Mouse (Mus musculus): ENCODE measurements around the gene Ngp.

DNA sequence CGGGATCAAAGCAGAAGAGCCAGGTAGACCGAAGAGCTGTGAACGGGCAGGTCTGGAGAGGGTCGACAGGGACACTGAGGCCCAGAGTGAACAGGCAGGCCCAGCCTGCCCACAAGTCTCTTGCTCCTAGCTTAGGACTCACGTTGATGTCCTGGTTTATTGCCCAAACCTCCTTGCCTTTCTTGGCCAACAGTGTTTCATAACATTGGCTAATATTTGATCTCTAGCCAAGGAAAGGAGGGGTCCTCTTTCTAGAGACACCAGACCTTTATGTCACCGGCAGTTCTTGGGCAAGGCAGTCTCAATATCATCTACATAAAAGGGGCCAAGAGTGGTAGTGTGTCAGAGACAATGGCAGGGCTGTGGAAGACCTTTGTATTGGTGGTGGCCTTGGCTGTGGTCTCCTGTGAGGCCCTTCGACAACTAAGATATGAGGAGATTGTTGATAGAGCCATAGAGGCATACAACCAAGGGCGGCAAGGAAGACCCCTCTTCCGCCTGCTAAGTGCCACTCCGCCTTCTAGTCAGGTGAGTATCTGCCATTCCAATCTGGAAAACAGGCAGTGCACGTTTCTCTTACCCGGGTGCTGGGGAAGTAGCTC, at the start of gene Ngp:
- no peak for TF ChIP-seq GATA1 (IDR thresholded peaks at IDR 0.05; ENCODE audit: low read length)
- TF ChIP-seq TAL1 (IDR thresholded peaks at IDR 0.05; ENCODE audit: low read length): no peak
